Mouse (Mus musculus) embryonic facial prominence, embryonic 11.5 days (tissue): ENCODE results near the gene Ptpru. TPM values are rescaled to one million over a fixed set of nuclear protein-coding genes. Genes with fewer than 3 reads are reported as not detected.

Experiments used
- ATAC-seq: fragments of 200-750 bp; cut with Nextera tagmentation; replicated peaks from 2 replicates; pipeline ENCODE4 v1.8.0; 2017; ENCODE audit warnings: low read depth; ENCODE audit not compliant: insufficient number of reproducible peaks, low FRiP score, low TSS enrichment
- DNase-seq: peaks from one replicate; pipeline ENCODE4 v3.0.0-alpha.2; 2015; ENCODE audit warnings: low spot score
- H3K27ac ChIP-seq: fragments of 300-500 bp; sonication (generic); replicated peaks from 2 replicates; pipeline ENCODE4 v1.5.1; 2014; ENCODE audit warnings: mild to moderate bottlenecking, low read depth, low read length, control low read depth
- H3K27me3 ChIP-seq: fragments of 300-500 bp; sonication (generic); 2 replicates; pipeline ENCODE4 v1.6.1; 2014; ENCODE audit warnings: mild to moderate bottlenecking, low read length, moderate library complexity, mixed read lengths; ENCODE audit not compliant: control insufficient read depth, insufficient read depth
- H3K36me3 ChIP-seq: fragments of 300-500 bp; sonication (generic); replicated peaks from 2 replicates; pipeline ENCODE4 v1.6.1; 2014; ENCODE audit warnings: low read depth, mild to moderate bottlenecking, low read length, moderate library complexity, mixed read lengths; ENCODE audit not compliant: control insufficient read depth, insufficient read depth
- H3K4me1 ChIP-seq: fragments of 300-500 bp; sonication (generic); 2 replicates; pipeline ENCODE4 v1.6.1; 2014; ENCODE audit warnings: low read length, mixed read lengths; ENCODE audit not compliant: control insufficient read depth, insufficient read depth
- H3K4me2 ChIP-seq: fragments of 300-500 bp; sonication (generic); 2 replicates; pipeline ENCODE4 v1.6.1; 2014; ENCODE audit warnings: low read depth, mild to moderate bottlenecking, control low read depth, low read length, moderate library complexity
- H3K4me3 ChIP-seq: fragments of 300-500 bp; sonication (generic); 2 replicates; pipeline ENCODE4 v1.5.1; 2014; ENCODE audit warnings: low read depth, low read length, control low read depth
- H3K9ac ChIP-seq: fragments of 300-500 bp; sonication (generic); replicated peaks from 2 replicates; pipeline ENCODE4 v1.6.1; 2014; ENCODE audit warnings: mild to moderate bottlenecking, control low read depth, low read length
- H3K9me3 ChIP-seq: fragments of 300-500 bp; sonication (generic); replicated peaks from 2 replicates; pipeline ENCODE4 v1.6.1; 2016; ENCODE audit warnings: mild to moderate bottlenecking, low read length, inconsistent platforms, mixed read lengths; ENCODE audit not compliant: control insufficient read depth
- WGBS: fragments of 180-500 bp; shearing (Covaris S2); extraction: QIAGEN DNeasy Blood & Tissue Kit; methylation state at CpG from one replicate; pipeline ENCODE4 v1.1.7; 2014; 5-methylcytosine and 5-hydroxymethylcytosine counted together
- polyA plus RNA-seq: library from polyadenylated mRNA; unstranded; fragments of >200 nt; fragmentation: Nextera tagmentation; extraction: Ambion mirVana; gene quantifications from 2 replicates; pipeline ENCODE4 v1.2.1, GENCODE M21; 2014

The Ptpru gene
- polyA plus RNA-seq, 1 experiment from 2014 or later = 17.2 TPM

- ATAC-seq (no peak), DNase-seq (no peak)
- Histone ChIP-seq H3K27me3 (no peaks in the 10 kb centered on the region), H3K9ac (peak overlapping the region; percentile 100), H3K36me3 (no peaks in the 10 kb centered on the region), H3K9me3 (no peaks in the 10 kb centered on the region), H3K4me1 (no peaks in the 10 kb centered on the region), H3K4me2 (peak overlapping the region; percentile 83), H3K27ac (peak overlapping the region; percentile 100), H3K4me3 (peak overlapping the region; percentile 99)
- under 1% methylated on average over 20 of the region's 20 CpGs for WGBS
Measured at GRCm38 (mm10) chr4:131874169-131874536, 36.1 kb upstream of the Ptpru start.

GRCm38 (mm10) chr4:131873293-131874168 lies 35.4 kb upstream of the Ptpru start, which contains the start of gene Srsf4:
Gene Srsf4 (plus strand): TSS chr4:131873617.
- Histone ChIP-seq H3K4me1 (no peaks in the 10 kb centered on the region), H3K36me3 (no peaks in the 10 kb centered on the region), H3K27ac (peak within 1 kb of the TSS; percentile 100), H3K9ac (peak within 1 kb of the TSS; percentile 100), H3K9me3 (no peaks in the 10 kb centered on the region), H3K27me3 (no peaks in the 10 kb centered on the region), H3K4me3 (peak within 1 kb of the TSS; percentile 99), H3K4me2 (peak within 1 kb of the TSS; percentile 83)
- WGBS = 0% methylated on average over 50 of the region's 116 CpGs
- ATAC-seq (peak; percentile 91), DNase-seq (peak; percentile 97)

GRCm38 (mm10) chr4:131872672-131873292 lies 34.7 kb upstream of the Ptpru start:
- Histone ChIP-seq H3K4me3 (peak overlapping the region; percentile 99), H3K27me3 (no peaks in the 10 kb centered on the region), H3K9me3 (no peaks in the 10 kb centered on the region), H3K36me3 (no peaks in the 10 kb centered on the region), H3K27ac (no peak overlapping the region; the same call in 1 of the 2 replicates), H3K4me2 (peak overlapping the region; percentile 45), H3K4me1 (no peaks in the 10 kb centered on the region), H3K9ac (peak overlapping the region; percentile 100)
- ATAC-seq (peak; percentile 40), DNase-seq (peak; percentile 40)
- WGBS = 9% methylated on average over 11 of the region's 11 CpGs

- H3K4me2 ChIP-seq = no peak overlapping the region
- no peak overlapping the region for H3K27ac ChIP-seq
- H3K27me3 ChIP-seq = no peaks in the 10 kb centered on the region
- no peaks in the 10 kb centered on the region for H3K9me3 ChIP-seq
- H3K9ac ChIP-seq = no peak overlapping the region
- H3K36me3 ChIP-seq = peaks cover 2% of the 10 kb centered on the region
- no peak overlapping the region for H3K4me3 ChIP-seq
- ATAC-seq = no peak
- WGBS = 84% methylated on average over 4 of the region's 4 CpGs
- H3K4me1 ChIP-seq = no peaks in the 10 kb centered on the region
- no peak for DNase-seq
Measured at GRCm38 (mm10) chr4:131861341-131861739, 23.3 kb upstream of the Ptpru start.

GRCm38 (mm10) chr4:131860492-131861340 lies 22.6 kb upstream of the Ptpru start:
- Histone ChIP-seq H3K9ac (no peak overlapping the region), H3K9me3 (no peaks in the 10 kb centered on the region), H3K4me3 (no peak overlapping the region), H3K27ac (no peak overlapping the region), H3K36me3 (peaks cover 2% of the 10 kb centered on the region), H3K4me2 (no peak overlapping the region), H3K4me1 (no peaks in the 10 kb centered on the region), H3K27me3 (no peaks in the 10 kb centered on the region)
- 46% methylated on average over 15 of the region's 15 CpGs for WGBS
- DNase-seq (peak; percentile 89), ATAC-seq (0 out of 2 replicates have a peak, but pooled peaks have one; percentile 63)

- no peak for ATAC-seq
Measured at GRCm38 (mm10) chr4:131854950-131855349, 16.9 kb upstream of the Ptpru start.

GRCm38 (mm10) chr4:131849986-131850638 lies 12.0 kb upstream of the Ptpru start:
- Histone ChIP-seq H3K27ac (no peak overlapping the region; the same call in 1 of the 2 replicates), H3K9ac (no peak overlapping the region), H3K36me3 (no peaks in the 10 kb centered on the region), H3K9me3 (no peaks in the 10 kb centered on the region), H3K4me2 (no peak overlapping the region), H3K27me3 (no peaks in the 10 kb centered on the region), H3K4me1 (no peaks in the 10 kb centered on the region), H3K4me3 (no peak overlapping the region)
- 54% methylated on average over 5 of the region's 5 CpGs for WGBS
- ATAC-seq (no peak), DNase-seq (no peak)

More at GRCm38 (mm10) chr4:131854950-131855349, 16.9 kb upstream of the Ptpru start:
- H3K36me3 ChIP-seq = no peaks in the 10 kb centered on the region
- H3K4me2 ChIP-seq = no peak overlapping the region
- no peak overlapping the region for H3K4me3 ChIP-seq
- H3K9me3 ChIP-seq = no peaks in the 10 kb centered on the region
- H3K27ac ChIP-seq = no peak overlapping the region
- H3K4me1 ChIP-seq = no peaks in the 10 kb centered on the region
- no peak overlapping the region for H3K9ac ChIP-seq
- WGBS = 80% methylated on average over 5 of the region's 5 CpGs
- H3K27me3 ChIP-seq = no peaks in the 10 kb centered on the region
- DNase-seq = no peak
